Mouse (Mus musculus) hindbrain, postnatal 0 days (tissue): Measurements from ENCODE around the gene Nmrk1. TPM values are rescaled to one million over a fixed set of nuclear protein-coding genes. Genes with fewer than 3 reads are reported as not detected.
A peak's percentile ranks its signal among the peaks of the same experiment; 100 is the strongest.

Experiments
- ATAC-seq: fragments of 200-750 bp; cut with Nextera tagmentation; 2 replicates; pipeline ENCODE4 v1.8.0; 2017; ENCODE audit warnings: mild to moderate bottlenecking, moderate TSS enrichment, moderate library complexity
- DNase-seq: peaks from one replicate; pipeline ENCODE4 v3.0.0-alpha.2; 2015; ENCODE audit warnings: low spot score
- H3K27ac ChIP-seq: fragments of 300-500 bp; sonication (generic); 2 replicates; pipeline ENCODE4 v1.5.1; 2014; ENCODE audit warnings: mild to moderate bottlenecking
- H3K27me3 ChIP-seq: fragments of 300-500 bp; sonication (generic); 2 replicates; pipeline ENCODE4 v1.6.1; 2014; ENCODE audit warnings: low read length, mixed read lengths; ENCODE audit not compliant: insufficient read depth
- H3K36me3 ChIP-seq: fragments of 300-500 bp; sonication (generic); 2 replicates; pipeline ENCODE4 v1.6.1; 2014; ENCODE audit warnings: low read length, mixed read lengths; ENCODE audit not compliant: insufficient read depth
- H3K4me1 ChIP-seq: fragments of 300-500 bp; sonication (generic); 2 replicates; pipeline ENCODE4 v1.6.1; 2014; ENCODE audit warnings: antibody characterized with exemption, low read length, mixed read lengths; ENCODE audit not compliant: insufficient read depth
- H3K4me2 ChIP-seq: fragments of 300-500 bp; sonication (generic); 2 replicates; pipeline ENCODE4 v1.6.1; 2014; ENCODE audit warnings: low read depth, mild to moderate bottlenecking, low read length, moderate library complexity, mixed read lengths
- H3K4me3 ChIP-seq: fragments of 300-500 bp; sonication (generic); 2 replicates; pipeline ENCODE4 v1.5.1; 2014; ENCODE audit warnings: low read length
- H3K9ac ChIP-seq: fragments of 300-500 bp; sonication (generic); replicated peaks from 2 replicates; pipeline ENCODE4 v1.6.1; 2014; ENCODE audit warnings: mild to moderate bottlenecking, low read length, moderate library complexity, mixed read lengths
- H3K9me3 ChIP-seq: fragments of 300-500 bp; sonication (generic); 2 replicates; pipeline ENCODE4 v1.6.1; 2016; ENCODE audit warnings: low read length, mixed read lengths
- CTCF ChIP-seq: IDR thresholded peaks from 2 replicates; pipeline ENCODE4 v1.5.1; 2016; ENCODE audit warnings: antibody characterized with exemption, control low read depth, low read depth
- WGBS: fragments of 180-500 bp; shearing (Covaris S2); extraction: QIAGEN DNeasy Blood & Tissue Kit; methylation state at CpG from one replicate; pipeline ENCODE4 v1.1.7; 2014; 5-methylcytosine and 5-hydroxymethylcytosine counted together
- polyA plus RNA-seq: library from polyadenylated mRNA; unstranded; fragments of >200 nt; fragmentation: Nextera tagmentation; extraction: Ambion mirVana; gene quantifications from 2 replicates; pipeline ENCODE4 v1.2.1, GENCODE M21; 2015
- total RNA-seq: library from RNA; depleted of rRNA; stranded (reverse); fragments of >200 nt; gene quantifications from 2 replicates; pipeline ENCODE4 v1.2.3, GENCODE M21; 2014

Gene Nmrk1
- total and polyA plus RNA-seq, 2 experiments from 2014 or later, result 9.2 to 10.6 TPM

GRCm38 (mm10) chr19:18659349-18659748, 27.6 kb downstream of the Nmrk1 start:
- WGBS, result 60% methylated on average over 1 of the region's 1 CpGs
- no peak overlapping the region for H3K9ac ChIP-seq
- no peaks in the 10 kb centered on the region for H3K9me3 ChIP-seq
- H3K27me3 ChIP-seq, result no peaks in the 10 kb centered on the region
- H3K36me3 ChIP-seq, result no peaks in the 10 kb centered on the region
- DNase-seq, result no peak
- no peaks in the 10 kb centered on the region for H3K4me1 ChIP-seq
- H3K27ac ChIP-seq, result no peak overlapping the region
- H3K4me3 ChIP-seq, result no peak overlapping the region
- no peak for ATAC-seq
- no peak for TF ChIP-seq CTCF
- H3K4me2 ChIP-seq, result no peak overlapping the region

GRCm38 (mm10) chr19:18660466-18660865, 28.7 kb downstream of the Nmrk1 start:
- Histone ChIP-seq H3K4me3 (no peak overlapping the region), H3K4me2 (no peak overlapping the region), H3K4me1 (no peaks in the 10 kb centered on the region), H3K36me3 (no peaks in the 10 kb centered on the region), H3K9me3 (no peaks in the 10 kb centered on the region), H3K27ac (no peak overlapping the region), H3K9ac (no peak overlapping the region), H3K27me3 (no peaks in the 10 kb centered on the region)
- no peak for TF ChIP-seq CTCF
- DNase-seq, result no peak
- WGBS, result 83% methylated on average over 3 of the region's 3 CpGs
- no peak for ATAC-seq

- no peak overlapping the region for H3K27ac ChIP-seq
- H3K4me3 ChIP-seq, result no peak overlapping the region
- no peaks in the 10 kb centered on the region for H3K36me3 ChIP-seq
- H3K9me3 ChIP-seq, result no peaks in the 10 kb centered on the region
- no peaks in the 10 kb centered on the region for H3K4me1 ChIP-seq
- WGBS, result 36% methylated on average over 1 of the region's 1 CpGs
- ATAC-seq (peak; percentile 27; the same call in 1 of the 2 replicates), DNase-seq (no peak)
- no peaks in the 10 kb centered on the region for H3K27me3 ChIP-seq
- H3K4me2 ChIP-seq, result no peak overlapping the region
- H3K9ac ChIP-seq, result no peak overlapping the region
- no peak for TF ChIP-seq CTCF
Observed at GRCm38 (mm10) chr19:18661683-18662082, 29.9 kb downstream of the Nmrk1 start.

DNA sequence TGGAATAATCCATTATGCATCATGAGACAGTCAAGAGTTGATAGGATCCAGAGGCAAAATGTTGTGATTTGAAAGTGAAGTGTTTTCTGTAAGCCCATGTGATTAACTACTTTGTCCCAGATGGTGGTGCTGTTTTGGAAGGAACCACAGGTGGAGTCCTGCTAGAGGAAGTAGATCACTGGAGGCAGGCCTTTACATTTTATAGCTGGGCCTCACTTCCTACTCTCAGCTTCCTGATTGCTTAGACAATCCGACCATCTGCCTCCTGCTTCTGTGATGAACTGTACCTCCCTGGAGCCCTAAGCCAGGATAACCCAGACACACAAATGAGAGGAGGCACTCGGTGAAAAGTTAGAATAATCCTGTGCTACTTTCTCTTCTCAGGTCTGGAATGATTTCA, 32.2 kb downstream of the Nmrk1 start:
- Histone ChIP-seq H3K4me2 (no peak overlapping the region), H3K9me3 (no peaks in the 10 kb centered on the region), H3K4me1 (no peaks in the 10 kb centered on the region), H3K27me3 (no peaks in the 10 kb centered on the region), H3K9ac (no peak overlapping the region), H3K36me3 (no peaks in the 10 kb centered on the region), H3K27ac (no peak overlapping the region), H3K4me3 (no peak overlapping the region)
- no peak for ATAC-seq
- TF ChIP-seq CTCF, result no peak
- DNase-seq, result no peak
- 72% methylated on average over 2 of the region's 2 CpGs for WGBS

DNA sequence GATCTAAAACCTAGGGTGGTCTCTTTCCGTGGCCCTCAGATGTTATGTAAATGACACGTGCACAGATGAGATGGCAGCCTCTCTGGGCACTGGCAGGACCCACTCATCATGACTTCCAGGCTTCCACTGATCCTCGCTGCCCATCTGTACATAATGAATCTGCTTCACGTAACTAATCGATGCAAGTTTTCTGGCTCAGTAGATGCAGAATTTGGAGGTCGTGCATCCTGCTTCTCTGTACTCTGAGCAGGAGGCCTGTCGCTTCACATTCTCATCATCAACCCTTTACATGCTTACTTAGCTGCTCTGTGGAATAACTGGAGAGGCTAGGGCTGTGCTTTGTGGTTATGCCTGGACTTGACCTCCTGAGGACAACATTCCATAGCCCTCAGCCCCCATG, 35.2 kb downstream of the Nmrk1 start:
- 62% methylated on average over 7 of the region's 7 CpGs for WGBS
- Histone ChIP-seq H3K27me3 (no peaks in the 10 kb centered on the region), H3K9ac (no peak overlapping the region), H3K4me3 (no peak overlapping the region), H3K4me1 (peaks cover 2% of the 10 kb centered on the region), H3K4me2 (no peak overlapping the region), H3K27ac (no peak overlapping the region; the same call in 1 of the 2 replicates), H3K9me3 (no peaks in the 10 kb centered on the region), H3K36me3 (no peaks in the 10 kb centered on the region)
- ATAC-seq, result no peak
- peak; percentile 68 for DNase-seq
- no peak for TF ChIP-seq CTCF

DNA sequence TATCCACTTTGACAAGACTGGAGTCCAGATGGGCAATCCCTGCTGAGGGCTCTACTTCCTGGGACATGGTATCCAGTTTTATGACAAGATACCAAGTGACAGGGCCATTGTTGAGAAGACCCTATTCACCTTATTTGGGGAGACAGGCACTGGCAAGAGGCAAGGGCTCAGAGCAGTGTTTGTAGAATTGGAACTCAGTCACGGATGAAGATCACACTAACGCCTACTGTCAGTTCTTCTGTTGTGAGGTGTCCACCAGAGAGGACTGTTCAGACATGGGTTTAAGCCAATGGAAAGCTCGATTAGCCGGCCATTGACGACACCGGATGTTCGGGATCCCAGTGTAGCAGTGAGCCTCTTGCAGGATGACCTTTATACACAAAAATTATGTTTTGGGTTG, 37.8 kb downstream of the Nmrk1 start:
- no peak for TF ChIP-seq CTCF

DNA sequence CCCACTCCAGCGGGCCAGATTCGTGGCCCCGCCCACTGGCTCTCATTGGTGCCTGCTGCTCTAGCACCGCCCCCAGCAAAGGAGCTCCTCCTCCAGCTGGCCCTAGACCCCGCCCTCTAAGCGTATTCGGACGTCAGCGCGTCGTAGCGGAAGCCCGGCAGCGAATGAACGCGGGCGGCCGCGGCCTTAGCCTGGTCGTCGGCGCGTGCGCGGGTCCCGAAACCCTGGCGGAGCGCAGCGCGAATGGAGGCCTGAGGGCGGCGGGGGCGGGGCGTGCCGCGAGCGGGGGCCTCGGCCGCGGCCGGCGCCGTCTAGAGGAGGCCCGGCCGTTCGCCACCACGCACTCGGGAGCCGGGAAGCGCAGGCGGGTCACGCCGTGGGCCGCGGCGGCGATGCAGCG, 38.9 kb downstream of the Nmrk1 start, which contains the start of gene Carnmt1:
Gene Carnmt1 (plus strand): TSS at position 157 of the 400 bp plus-strand sequence.
- no peak for TF ChIP-seq CTCF
- under 1% methylated on average over 48 of the region's 58 CpGs for WGBS
- peak; percentile 99 for DNase-seq

More for the DNA sequence above, 37.8 kb downstream of the Nmrk1 start:
- H3K27ac ChIP-seq, result peak overlapping the region; percentile 4; the same call in 1 of the 2 replicates
- H3K9me3 ChIP-seq, result no peaks in the 10 kb centered on the region
- DNase-seq (peak; percentile 57), ATAC-seq (no peak)
- H3K36me3 ChIP-seq, result no peaks in the 10 kb centered on the region
- H3K27me3 ChIP-seq, result no peaks in the 10 kb centered on the region
- H3K9ac ChIP-seq, result no peak overlapping the region
- H3K4me3 ChIP-seq, result no peak overlapping the region
- no peak overlapping the region for H3K4me2 ChIP-seq
- H3K4me1 ChIP-seq, result peaks cover 17% of the 10 kb centered on the region
- 83% methylated on average over 7 of the region's 7 CpGs for WGBS

More for the DNA sequence above, 38.9 kb downstream of the Nmrk1 start, which contains the start of gene Carnmt1:
- H3K4me2 ChIP-seq, result peak within 1 kb of the TSS; percentile 69
- no peaks in the 10 kb centered on the region for H3K9me3 ChIP-seq
- no peaks in the 10 kb centered on the region for H3K27me3 ChIP-seq
- peak within 1 kb of the TSS; percentile 70 for H3K9ac ChIP-seq
- no peaks in the 10 kb centered on the region for H3K36me3 ChIP-seq
- H3K4me3 ChIP-seq, result peak within 1 kb of the TSS; percentile 79
- peak within 1 kb of the TSS; percentile 87 for H3K27ac ChIP-seq
- peaks cover 17% of the 10 kb centered on the region for H3K4me1 ChIP-seq
- peak; percentile 98 for ATAC-seq
